Comparison of ENCODE assay signal across 10 mouse cellular contexts in genomic region chr13:119837719-119838337, GRCm38 (mm10). TPM values are rescaled to one million over a fixed set of nuclear protein-coding genes. Genes with fewer than 3 reads are reported as not detected.
DNase-seq lines count a peak whose midpoint lies in the region; ATAC-seq and TF ChIP-seq lines count a peak whose summit lies in the region.
"Not testable (repeated sequence)": the region's sequence is repeated elsewhere in the genome, so short reads cannot be mapped to it uniquely, and the experiment has no call there.
"Had no signal": no experiment of that assay in that cellular context is flagged by ENCODE, and none has a peak within 500 bp of the region (broad histone marks: within the 10 kb centered on the region; RNA-seq: fewer than 3 reads in every experiment).

No protein-coding gene starts in this region.

- DNase-seq in ES-E14 (ENCODE audit: low read depth, low spot score) = peak; percentile 26
- DNase-seq in cerebellum, adult 11 months = peak; percentile 50
- peak; percentile 72 for DNase-seq in forebrain, embryonic 11.5 days (ENCODE audit: low spot score)
- DNase-seq in hindbrain, embryonic 10.5 days (ENCODE audit: low spot score) = peak; percentile 64
- not testable (repeated sequence) for DNase-seq in kidney, postnatal 0 days (ENCODE audit: low spot score)
- peak; percentile 36 for DNase-seq in liver, embryonic 11.5 days (ENCODE audit: low spot score)
- peak; percentile 25 for DNase-seq in splenic B cell, adult 2 months (ENCODE audit: low read depth, low spot score)

- peak; percentile 40; the same call in 1 of the 2 replicates for TF ChIP-seq CTCF in kidney, postnatal 0 days (IDR thresholded peaks at IDR 0.05; ENCODE audit: low read depth)

- not testable (repeated sequence) for H3K4me1 ChIP-seq in ES-E14 (ENCODE audit: control insufficient read depth in 2 of 2, insufficient read depth in 2 of 2, low read length in 2 of 2, poor library complexity in 1 of 2); forebrain, embryonic 11.5 days (replicated peaks; ENCODE audit: control insufficient read depth, insufficient read depth, low read length); hindbrain, embryonic 10.5 days (replicated peaks); kidney, postnatal 0 days (replicated peaks; ENCODE audit: insufficient read depth, low read length); liver, embryonic 11.5 days (replicated peaks; ENCODE audit: control insufficient read depth, insufficient read depth, low read length); midbrain, embryonic 15.5 days

- H3K27ac ChIP-seq in ES-E14 (ENCODE audit: insufficient read depth, low read depth, low read length, poor library complexity, severe bottlenecking); forebrain, embryonic 11.5 days (ENCODE audit: low read depth, low read length); hindbrain, embryonic 10.5 days; kidney, postnatal 0 days; liver, embryonic 11.5 days (ENCODE audit: low read depth, low read length); midbrain, embryonic 15.5 days: not testable (repeated sequence)

- not testable (repeated sequence) for H3K9ac ChIP-seq in ES-E14 (ENCODE audit: insufficient read depth, low read depth, low read length, poor library complexity, severe bottlenecking); forebrain, embryonic 11.5 days (ENCODE audit: low read length); kidney, postnatal 0 days (ENCODE audit: low read depth, low read length); liver, embryonic 11.5 days (ENCODE audit: low read depth, low read length); midbrain, embryonic 15.5 days

- 5% methylated on average over 14 of the region's 23 CpGs for WGBS in forebrain, embryonic 11.5 days
- WGBS in hindbrain, embryonic 10.5 days = 5% methylated on average over 14 of the region's 23 CpGs
- WGBS in kidney, postnatal 0 days = 6% methylated on average over 14 of the region's 23 CpGs
- WGBS in liver, embryonic 11.5 days = 5% methylated on average over 14 of the region's 23 CpGs
- 6% methylated on average over 14 of the region's 23 CpGs for WGBS in midbrain, embryonic 15.5 days

- not testable (repeated sequence) for H3K9me3 ChIP-seq in ES-E14 (ENCODE audit: control insufficient read depth, insufficient read depth, low read depth, low read length); forebrain, embryonic 11.5 days (ENCODE audit: control insufficient read depth, low read length); hindbrain, embryonic 10.5 days; kidney, postnatal 0 days (replicated peaks; ENCODE audit: low read length); liver, embryonic 11.5 days (ENCODE audit: control insufficient read depth, low read length); midbrain, embryonic 15.5 days

- in situ Hi-C loops in ES-E14 (cut with MboI; ENCODE audit: low sequenced_read_pairs in 2 of 2, unreplicated experiment in 2 of 2) = loop anchor here in 1 of 2 experiments (10.0 kb wide), 1 partner anchor 387 kb away; no protein-coding TSS in a partner anchor

- H3K4me2 ChIP-seq in forebrain, embryonic 11.5 days (ENCODE audit: low read depth, low read length, severe bottlenecking); kidney, postnatal 0 days (ENCODE audit: low read length); liver, embryonic 11.5 days: not testable (repeated sequence)
- peak overlapping the region; percentile 36 for H3K4me2 ChIP-seq in midbrain, embryonic 15.5 days

- ATAC-seq in forebrain, embryonic 11.5 days (replicated peaks; ENCODE audit: low FRiP score) = peak; percentile 59; the same call in 1 of the 2 replicates
- ATAC-seq in kidney, postnatal 0 days (replicated peaks; ENCODE audit: low FRiP score, low read depth) = 0 out of 2 replicates have a peak, but pooled peaks have one; percentile 41
- ATAC-seq in liver, embryonic 11.5 days (replicated peaks; ENCODE audit: low FRiP score) = not testable (repeated sequence)
- ATAC-seq in midbrain, embryonic 15.5 days (replicated peaks) = 0 out of 2 replicates have a peak, but pooled peaks have one; percentile 24

- not testable (repeated sequence) for H3K4me3 ChIP-seq in ES-E14 (ENCODE audit: insufficient read depth in 1 of 2, low read depth in 1 of 2, low read length in 2 of 2, poor library complexity in 1 of 2, severe bottlenecking in 1 of 2); forebrain, embryonic 11.5 days (ENCODE audit: low read depth, low read length); kidney, postnatal 0 days (replicated peaks; ENCODE audit: low read depth, low read length); liver, embryonic 11.5 days (ENCODE audit: low read depth, low read length); midbrain, embryonic 15.5 days
- peak overlapping the region; percentile 16; the same call in 1 of the 2 replicates for H3K4me3 ChIP-seq in hindbrain, embryonic 10.5 days

- H3K36me3 ChIP-seq in ES-E14 (ENCODE audit: control insufficient read depth, insufficient read depth, low read length, poor library complexity, severe bottlenecking); forebrain, embryonic 11.5 days (ENCODE audit: control insufficient read depth, insufficient read depth, low read length); hindbrain, embryonic 10.5 days; kidney, postnatal 0 days (ENCODE audit: insufficient read depth, low read length); liver, embryonic 11.5 days (ENCODE audit: control insufficient read depth, insufficient read depth, low read length); midbrain, embryonic 15.5 days (replicated peaks); splenic B cell, adult 2 months (ENCODE audit: control insufficient read depth, insufficient read depth, low read length, poor library complexity, severe bottlenecking): not testable (repeated sequence)

- not testable (repeated sequence) for H3K27me3 ChIP-seq in forebrain, embryonic 11.5 days (ENCODE audit: control insufficient read depth, insufficient read depth, low read length); kidney, postnatal 0 days (ENCODE audit: insufficient read depth, low read length); liver, embryonic 11.5 days (replicated peaks; ENCODE audit: control insufficient read depth, insufficient read depth, low read length); midbrain, embryonic 15.5 days (replicated peaks); splenic B cell, adult 2 months (ENCODE audit: control insufficient read depth, insufficient read depth, low read length, poor library complexity, severe bottlenecking)
- peaks cover 14% of the 10 kb centered on the region for H3K27me3 ChIP-seq in hindbrain, embryonic 10.5 days (ENCODE audit: insufficient read depth, poor library complexity, severe bottlenecking)

RNA-seq across cellular contexts. Expression of gene D13Ertd608e, which starts 2.0 kb away (rescaled TPM):
- 7.9 and 8.7 TPM in 2 replicates for total RNA-seq in ES-E14 (2012; rRNA removed)
- polyA plus RNA-seq in forebrain, embryonic 11.5 days (2014; fragmentation: Nextera tagmentation; extraction: Ambion mirVana) = not detected in 2 replicates
- not detected in 2 replicates for polyA plus RNA-seq in hindbrain, embryonic 10.5 days (2016; fragmentation: Nextera tagmentation; extraction: Ambion mirVana)
- not detected in 2 replicates for polyA plus RNA-seq in kidney, postnatal 0 days (2015; fragmentation: Nextera tagmentation; extraction: Ambion mirVana)
- not detected in 2 replicates for polyA plus RNA-seq in liver, embryonic 11.5 days (2014; fragmentation: Nextera tagmentation; extraction: Ambion mirVana)
- polyA plus RNA-seq in midbrain, embryonic 15.5 days (2015; fragmentation: Nextera tagmentation; extraction: Ambion mirVana) = not detected in 2 replicates
- polyA plus RNA-seq: heart, embryonic 12.5 days; limb, embryonic 15.5 days had no signal

RNA-seq across cellular contexts. Expression of gene AF067063, which starts 7.8 kb away (rescaled TPM):
- total RNA-seq in ES-E14 (2012; rRNA removed) = 1.5 and 2.5 TPM in 2 replicates
- polyA plus RNA-seq in forebrain, embryonic 11.5 days (2014; fragmentation: Nextera tagmentation; extraction: Ambion mirVana) = not detected in 2 replicates
- polyA plus RNA-seq in hindbrain, embryonic 10.5 days (2016; fragmentation: Nextera tagmentation; extraction: Ambion mirVana) = not detected in 2 replicates
- not detected in 2 replicates for polyA plus RNA-seq in kidney, postnatal 0 days (2015; fragmentation: Nextera tagmentation; extraction: Ambion mirVana)
- not detected in 2 replicates for polyA plus RNA-seq in liver, embryonic 11.5 days (2014; fragmentation: Nextera tagmentation; extraction: Ambion mirVana)
- not detected in 2 replicates for polyA plus RNA-seq in midbrain, embryonic 15.5 days (2015; fragmentation: Nextera tagmentation; extraction: Ambion mirVana)
- polyA plus RNA-seq: heart, embryonic 12.5 days; limb, embryonic 15.5 days had no signal

RNA-seq across cellular contexts. Expression of gene Zfp131, which starts 47.1 kb away (rescaled TPM):
- total RNA-seq in ES-E14 (2012; rRNA removed) = 27.5 and 31.0 TPM in 2 replicates
- polyA plus RNA-seq in forebrain, embryonic 11.5 days (2014; fragmentation: Nextera tagmentation; extraction: Ambion mirVana) = 49.2 and 50.7 TPM in 2 replicates
- polyA plus RNA-seq in hindbrain, embryonic 10.5 days (2016; fragmentation: Nextera tagmentation; extraction: Ambion mirVana) = 35.0 and 39.8 TPM in 2 replicates
- polyA plus RNA-seq in kidney, postnatal 0 days (2015; fragmentation: Nextera tagmentation; extraction: Ambion mirVana) = 27.6 and 29.7 TPM in 2 replicates
- polyA plus RNA-seq in liver, embryonic 11.5 days (2014; fragmentation: Nextera tagmentation; extraction: Ambion mirVana) = 40.0 and 45.1 TPM in 2 replicates
- polyA plus RNA-seq in midbrain, embryonic 15.5 days (2015; fragmentation: Nextera tagmentation; extraction: Ambion mirVana) = 31.0 and 33.3 TPM in 2 replicates

RNA-seq across cellular contexts. Expression of gene Tcstv1, which starts 56.8 kb away (rescaled TPM):
- total RNA-seq in ES-E14 (2012; rRNA removed) = 0.89 and 1.2 TPM in 2 replicates
- not detected in 2 replicates for polyA plus RNA-seq in forebrain, embryonic 11.5 days (2014; fragmentation: Nextera tagmentation; extraction: Ambion mirVana)
- polyA plus RNA-seq in hindbrain, embryonic 10.5 days (2016; fragmentation: Nextera tagmentation; extraction: Ambion mirVana) = not detected in 2 replicates
- polyA plus RNA-seq in kidney, postnatal 0 days (2015; fragmentation: Nextera tagmentation; extraction: Ambion mirVana) = not detected in 2 replicates
- not detected in 2 replicates for polyA plus RNA-seq in liver, embryonic 11.5 days (2014; fragmentation: Nextera tagmentation; extraction: Ambion mirVana)
- not detected in 2 replicates for polyA plus RNA-seq in midbrain, embryonic 15.5 days (2015; fragmentation: Nextera tagmentation; extraction: Ambion mirVana)
- polyA plus RNA-seq: heart, embryonic 12.5 days; limb, embryonic 15.5 days had no signal
